Mouse (Mus musculus): ENCODE measurements at regions not wholly inside any gene's neighbourhood (a gene's known extent, or its start where the extent isn't known, plus 50 kb on each side); places are given as distances from the start of the nearest gene placed in this dataset.

DNA sequence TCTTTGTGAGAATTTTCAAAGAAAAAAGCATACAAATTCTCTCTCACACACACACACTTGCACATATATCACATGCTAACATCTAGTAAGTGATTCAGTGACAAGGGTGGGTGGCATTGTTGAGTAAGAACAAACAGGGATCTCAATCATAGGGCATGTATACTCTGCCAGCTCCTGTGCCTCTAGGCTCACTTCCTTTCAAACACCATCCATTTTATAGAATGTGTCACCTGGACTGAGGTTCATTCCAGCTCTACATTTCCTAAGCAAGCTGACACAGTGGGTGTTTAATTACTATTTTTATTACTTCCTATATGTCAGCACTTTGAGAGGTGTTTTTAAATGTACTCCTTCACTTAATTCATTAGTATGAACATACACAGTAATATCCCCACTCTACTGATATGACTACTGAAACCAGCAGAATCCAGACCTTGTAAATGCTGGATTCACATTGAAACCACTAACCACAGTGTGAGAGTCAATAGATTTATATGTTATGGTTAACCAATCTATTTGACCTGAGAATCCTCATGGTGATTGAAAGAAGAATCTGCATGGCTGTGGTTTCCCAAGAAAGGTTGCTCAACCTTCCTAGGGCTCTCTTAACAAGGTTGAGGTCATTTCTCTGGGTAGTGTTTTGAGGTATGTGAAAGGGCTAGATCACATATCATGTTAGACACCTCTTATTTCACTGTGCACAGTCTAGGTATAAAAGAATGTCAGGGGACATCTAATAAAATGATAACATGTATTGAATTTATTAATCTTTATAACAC, 480.5 kb upstream of the Tnp1 start:
- TF ChIP-seq CTCF (IDR thresholded peaks at IDR 0.05 in 2 of 3, conservative IDR thresholded peaks at IDR 0.05 in 1 of 3; ENCODE audit: control insufficient read depth in 1 of 3, insufficient read depth in 1 of 3, low read depth in 2 of 3, low read length in 3 of 3, poor library complexity in 1 of 3, severe bottlenecking in 1 of 3) (no peak), EP300 (IDR thresholded peaks at IDR 0.05; ENCODE audit: low read depth in 1 of 2, low read length in 2 of 2) (no peak), MAZ (IDR thresholded peaks at IDR 0.05; ENCODE audit: low read depth, low read length) (no peak), POLR2A (IDR thresholded peaks at IDR 0.05; ENCODE audit: control insufficient read depth in 1 of 2, insufficient read depth in 1 of 2, low read depth in 1 of 2, low read length in 2 of 2, poor library complexity in 1 of 2) (no peak), E2F4 (IDR thresholded peaks at IDR 0.05; ENCODE audit: borderline replicate concordance, low read depth, low read length) (no peak), RCOR1 (IDR thresholded peaks at IDR 0.05; ENCODE audit: low read depth, low read length) (no peak), GATA1 (IDR thresholded peaks at IDR 0.05; ENCODE audit: low read depth, low read length) (no peak), SMC3 (IDR thresholded peaks at IDR 0.05; ENCODE audit: low read depth, low read length) (no peak), SIN3A (IDR thresholded peaks at IDR 0.05; ENCODE audit: low read length) (no peak), BHLHE40 (IDR thresholded peaks at IDR 0.05; ENCODE audit: borderline replicate concordance, low read depth, low read length) (no peak), USF1 (IDR thresholded peaks at IDR 0.05; ENCODE audit: low read depth, low read length) (no peak), MAFK (IDR thresholded peaks at IDR 0.05; ENCODE audit: borderline replicate concordance, low read depth, low read length) (no peak), ZKSCAN1 (IDR thresholded peaks at IDR 0.05; ENCODE audit: low read depth, low read length) (no peak), HCFC1 (IDR thresholded peaks at IDR 0.05; ENCODE audit: low read depth, low read length) (no peak)
